ENCODE assay signal across 14 mouse cellular contexts in genomic region chr4:44538488-44538887, GRCm38 (mm10).
DNase-seq lines count a peak whose midpoint lies in the region; ATAC-seq and TF ChIP-seq lines count a peak whose summit lies in the region.
"Had no signal": no experiment of that assay in that cellular context is flagged by ENCODE, and none has a peak within 500 bp of the region (broad histone marks: within the 10 kb centered on the region; RNA-seq: fewer than 3 reads in every experiment).

No protein-coding gene starts in this region.

- ATAC-seq in kidney, embryonic 16.5 days (ENCODE audit: low FRiP score, low TSS enrichment), result peak; percentile 76; the same call in 1 of the 2 replicates
- ATAC-seq in neural tube, embryonic 12.5 days (ENCODE audit: low FRiP score, low read depth), result peak; percentile 37; the same call in 1 of the 2 replicates
- ATAC-seq in hindbrain, embryonic 15.5 days (ENCODE audit: low FRiP score, low read depth), result peak; percentile 73
- ATAC-seq: forebrain, embryonic 13.5 days had no signal

- H3K4me1 ChIP-seq in kidney, embryonic 16.5 days (ENCODE audit: insufficient read depth, low read length), result no peaks in the 10 kb centered on the region
- H3K4me1 ChIP-seq in neural tube, embryonic 12.5 days, result peaks cover 10% of the 10 kb centered on the region; the same call in 1 of the 2 replicates
- peaks cover 31% of the 10 kb centered on the region for H3K4me1 ChIP-seq in hindbrain, embryonic 15.5 days (replicated peaks)
- H3K4me1 ChIP-seq: embryonic facial prominence, embryonic 15.5 days; forebrain, embryonic 13.5 days; heart, embryonic 15.5 days had no signal

- intact Hi-C loops in gastrocnemius, adult 2 months (cut with DNase I), result no loop called here

- H3K36me3 ChIP-seq in kidney, embryonic 16.5 days (ENCODE audit: insufficient read depth, low read length), result no peaks in the 10 kb centered on the region
- H3K36me3 ChIP-seq in neural tube, embryonic 12.5 days, result no peaks in the 10 kb centered on the region
- H3K36me3 ChIP-seq in hindbrain, embryonic 15.5 days, result no peaks in the 10 kb centered on the region
- H3K36me3 ChIP-seq: embryonic facial prominence, embryonic 15.5 days; heart, embryonic 15.5 days had no signal

- H3K27ac ChIP-seq in kidney, embryonic 16.5 days (ENCODE audit: low read length), result no peak overlapping the region
- H3K27ac ChIP-seq in neural tube, embryonic 12.5 days, result no peak overlapping the region
- no peak overlapping the region for H3K27ac ChIP-seq in hindbrain, embryonic 15.5 days (replicated peaks)
- H3K27ac ChIP-seq in gastrocnemius, adult 2 months, result no peak overlapping the region
- H3K27ac ChIP-seq: embryonic facial prominence, embryonic 15.5 days; forebrain, embryonic 13.5 days; heart, embryonic 15.5 days; stomach, postnatal 0 days had no signal

- H3K27me3 ChIP-seq in kidney, embryonic 16.5 days (ENCODE audit: insufficient read depth, low read length), result no peaks in the 10 kb centered on the region
- no peaks in the 10 kb centered on the region for H3K27me3 ChIP-seq in neural tube, embryonic 12.5 days (replicated peaks)
- no peaks in the 10 kb centered on the region for H3K27me3 ChIP-seq in hindbrain, embryonic 15.5 days
- H3K27me3 ChIP-seq: embryonic facial prominence, embryonic 15.5 days; heart, embryonic 15.5 days had no signal

- TF ChIP-seq CTCF in gastrocnemius, adult 2 months (IDR thresholded peaks at IDR 0.05), result no peak

- no peak overlapping the region for H3K4me2 ChIP-seq in kidney, embryonic 16.5 days (replicated peaks; ENCODE audit: low read depth, low read length)
- H3K4me2 ChIP-seq in neural tube, embryonic 12.5 days (replicated peaks), result no peak overlapping the region
- H3K4me2 ChIP-seq in hindbrain, embryonic 15.5 days, result no peak overlapping the region
- H3K4me2 ChIP-seq: embryonic facial prominence, embryonic 15.5 days; forebrain, embryonic 13.5 days; heart, embryonic 15.5 days had no signal

- no peak overlapping the region for H3K9ac ChIP-seq in kidney, embryonic 16.5 days (replicated peaks; ENCODE audit: low read length)
- H3K9ac ChIP-seq in neural tube, embryonic 12.5 days, result no peak overlapping the region
- no peak overlapping the region for H3K9ac ChIP-seq in hindbrain, embryonic 15.5 days
- H3K9ac ChIP-seq: embryonic facial prominence, embryonic 15.5 days; forebrain, embryonic 13.5 days; heart, embryonic 15.5 days had no signal

- no peak overlapping the region for H3K4me3 ChIP-seq in kidney, embryonic 16.5 days (ENCODE audit: low read length)
- no peak overlapping the region for H3K4me3 ChIP-seq in neural tube, embryonic 12.5 days
- H3K4me3 ChIP-seq in hindbrain, embryonic 15.5 days, result no peak overlapping the region
- H3K4me3 ChIP-seq in gastrocnemius, adult 2 months, result no peak overlapping the region
- H3K4me3 ChIP-seq: embryonic facial prominence, embryonic 15.5 days; forebrain, embryonic 13.5 days; heart, embryonic 15.5 days had no signal

- DNase-seq in kidney, adult 9 months, result no peak
- DNase-seq in neural tube, embryonic 10.5 days (ENCODE audit: extremely low spot score, low spot score), result no peak
- peak; percentile 16 for DNase-seq in yolk sac, embryonic 10.5 days (ENCODE audit: low spot score)
- DNase-seq in frontal cortex, adult 2 months (ENCODE audit: extremely low spot score in 1 of 2, low spot score in 1 of 2), result no peak
- no peak for DNase-seq in gastrocnemius, adult 2 months
- DNase-seq: cerebellum, adult 11 months; thymus, postnatal 14 days had no signal

- no peaks in the 10 kb centered on the region for H3K9me3 ChIP-seq in kidney, embryonic 16.5 days (ENCODE audit: low read length)
- H3K9me3 ChIP-seq in neural tube, embryonic 12.5 days, result no peaks in the 10 kb centered on the region
- H3K9me3 ChIP-seq in hindbrain, embryonic 15.5 days, result no peaks in the 10 kb centered on the region
- H3K9me3 ChIP-seq: embryonic facial prominence, embryonic 15.5 days; forebrain, embryonic 13.5 days; heart, embryonic 15.5 days had no signal

- 11% methylated on average over 5 of the region's 5 CpGs for WGBS in kidney, embryonic 16.5 days
- WGBS in neural tube, embryonic 12.5 days, result 42% methylated on average over 5 of the region's 5 CpGs
- WGBS in hindbrain, embryonic 15.5 days, result 20% methylated on average over 5 of the region's 5 CpGs
